Mouse (Mus musculus) liver, adult 2 months (tissue): ENCODE measurements around the gene Rarb. TPM values are rescaled to one million over a fixed set of nuclear protein-coding genes. Genes with fewer than 3 reads are reported as not detected.

Source experiments
- DNase-seq: peaks from one replicate; pipeline ENCODE4 v3.0.0-alpha.2; 2011; ENCODE audit warnings: low read depth, low spot score; ENCODE audit errors: extremely low read depth
- H3K27ac ChIP-seq: fragments of 200-500 bp; replicated peaks from 2 replicates; pipeline ENCODE4 v1.5.1; 2012; ENCODE audit warnings: low read depth, mild to moderate bottlenecking, control low read depth, inconsistent platforms, low read length; ENCODE audit not compliant: insufficient read depth
- H3K27me3 ChIP-seq: fragments of 200-500 bp; 2 replicates; pipeline ENCODE4 v1.6.1; 2012; ENCODE audit warnings: mild to moderate bottlenecking, moderate library complexity, low read length, inconsistent platforms; ENCODE audit not compliant: control insufficient read depth, insufficient read depth
- H3K36me3 ChIP-seq: fragments of 200-500 bp; 2 replicates; pipeline ENCODE4 v1.6.1; 2012; ENCODE audit warnings: low read length, inconsistent platforms; ENCODE audit not compliant: control insufficient read depth, insufficient read depth
- H3K4me1 ChIP-seq: fragments of 200-500 bp; 2 replicates; pipeline ENCODE4 v1.6.1; 2011; ENCODE audit warnings: low read length; ENCODE audit not compliant: control insufficient read depth, insufficient read depth
- H3K4me3 ChIP-seq: fragments of 200-500 bp; 2 replicates; pipeline ENCODE4 v1.5.1; 2011; ENCODE audit warnings: low read depth, mild to moderate bottlenecking, control low read depth, low read length, moderate library complexity; ENCODE audit not compliant: insufficient read depth
- H3K79me2 ChIP-seq: fragments of 200-500 bp; 2 replicates; pipeline ENCODE4 v1.6.1; 2012; ENCODE audit warnings: inconsistent platforms, mild to moderate bottlenecking, low read length, moderate library complexity; ENCODE audit not compliant: control insufficient read depth, insufficient read depth
- H3K9ac ChIP-seq: fragments of 200-500 bp; 2 replicates; pipeline ENCODE4 v1.6.1; 2012; ENCODE audit warnings: low read depth, mild to moderate bottlenecking, control low read depth, inconsistent platforms, low read length
- CTCF ChIP-seq: fragments of 200-500 bp; IDR thresholded peaks from 2 replicates; pipeline ENCODE4 v1.5.1; 2011; ENCODE audit warnings: low read depth, low read length, control low read depth
- POLR2A ChIP-seq: fragments of 200-500 bp; IDR thresholded peaks from 2 replicates; pipeline ENCODE4 v1.6.1; 2011; ENCODE audit warnings: low read length, control low read depth; ENCODE audit not compliant: insufficient read depth; ENCODE audit errors: extremely low read depth
- WGBS: fragments of 180-500 bp; shearing (Covaris S2); methylation state at CpG from one replicate; pipeline ENCODE4 v1.1.7; 2018; 5-methylcytosine and 5-hydroxymethylcytosine counted together
- polyA plus RNA-seq: library from polyadenylated mRNA; depleted of rRNA; stranded (reverse); fragments of >200 nt; gene quantifications from 2 replicates; pipeline ENCODE4 v1.2.3, GENCODE M21; 2012
- total RNA-seq: library from RNA; depleted of rRNA; stranded (reverse); fragments of >200 nt; gene quantifications from 2 replicates; pipeline ENCODE4 v1.2.3, GENCODE M21; 2014

Rarb gene
- total and polyA plus RNA-seq, 2 experiments = 2.8 to 6.9 TPM

DNA sequence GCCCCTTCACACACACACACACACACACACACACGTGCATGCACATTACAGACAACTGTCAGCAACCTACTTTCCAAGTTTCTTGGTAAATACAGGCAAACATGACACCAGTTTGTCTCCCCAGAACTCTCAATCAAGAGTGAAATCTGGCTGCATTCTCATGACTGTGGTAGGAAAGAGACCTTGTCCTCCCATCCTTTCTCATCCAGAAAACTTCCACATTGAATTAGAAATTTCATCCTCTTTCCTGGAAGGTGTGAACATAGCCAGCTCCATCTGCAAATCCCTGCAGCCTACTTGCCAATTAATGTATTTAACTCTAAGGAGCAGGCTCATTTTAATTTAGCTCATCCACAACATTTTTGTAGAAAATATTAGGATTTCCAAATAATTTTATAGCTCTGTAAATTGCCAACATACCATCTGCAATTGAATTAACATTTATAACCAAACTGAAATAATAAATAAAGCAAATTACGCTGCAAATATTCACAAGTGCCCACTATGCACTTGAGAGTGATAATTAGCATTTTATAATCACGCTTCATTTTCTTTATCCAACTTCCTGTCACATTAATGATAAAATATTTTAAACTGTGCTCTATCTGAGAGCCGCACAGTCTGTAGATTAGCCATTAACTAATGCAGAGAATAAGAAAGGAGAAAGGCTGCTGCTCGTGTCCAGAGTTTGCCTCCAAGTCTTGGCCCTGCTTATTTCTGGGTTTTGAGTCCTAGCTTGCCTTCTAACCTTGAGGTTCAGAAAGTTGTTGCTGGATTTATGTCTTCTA lies 293.6 kb downstream of the Rarb start:
- TF ChIP-seq POLR2A (no peak), CTCF (no peak)
- 78% methylated on average over 5 of the region's 5 CpGs for WGBS
- no peak overlapping the region for H3K4me3 ChIP-seq
- no peaks in the 10 kb centered on the region for H3K27me3 ChIP-seq
- H3K9ac ChIP-seq = no peak overlapping the region
- H3K4me1 ChIP-seq = no peaks in the 10 kb centered on the region
- H3K36me3 ChIP-seq = no peaks in the 10 kb centered on the region
- no peaks in the 10 kb centered on the region; the same call in 1 of the 2 replicates for H3K79me2 ChIP-seq
- no peak overlapping the region for H3K27ac ChIP-seq
- no peak for DNase-seq

DNA sequence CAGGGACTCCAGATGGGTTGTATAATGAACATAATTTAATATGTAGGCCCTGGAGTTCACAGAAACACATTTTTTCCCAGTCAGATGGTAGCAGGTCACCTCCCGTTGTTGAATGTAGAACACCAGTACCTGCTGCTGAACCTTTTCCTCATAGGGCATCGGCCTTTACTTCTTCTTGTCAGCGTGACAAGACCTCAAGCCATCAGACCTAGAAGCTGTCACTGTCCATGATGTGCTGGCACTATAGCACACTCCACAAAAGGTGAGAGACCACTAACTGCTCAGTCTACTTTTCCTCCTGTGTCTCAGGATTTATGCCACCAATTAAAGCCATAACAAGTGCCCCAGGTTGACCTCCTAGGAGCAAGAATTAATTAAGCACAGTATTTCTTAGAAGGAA lies 296.1 kb downstream of the Rarb start:
- Histone ChIP-seq H3K4me1 (0 out of 2 replicates have a peak, but pooled peaks cover 2% of the 10 kb centered on the region), H3K36me3 (no peaks in the 10 kb centered on the region), H3K27ac (no peak overlapping the region), H3K27me3 (no peaks in the 10 kb centered on the region), H3K9ac (no peak overlapping the region), H3K79me2 (no peaks in the 10 kb centered on the region; the same call in 1 of the 2 replicates), H3K4me3 (no peak overlapping the region)
- WGBS = 94% methylated on average over 3 of the region's 3 CpGs
- no peak for DNase-seq
- TF ChIP-seq CTCF (no peak), POLR2A (no peak)

DNA sequence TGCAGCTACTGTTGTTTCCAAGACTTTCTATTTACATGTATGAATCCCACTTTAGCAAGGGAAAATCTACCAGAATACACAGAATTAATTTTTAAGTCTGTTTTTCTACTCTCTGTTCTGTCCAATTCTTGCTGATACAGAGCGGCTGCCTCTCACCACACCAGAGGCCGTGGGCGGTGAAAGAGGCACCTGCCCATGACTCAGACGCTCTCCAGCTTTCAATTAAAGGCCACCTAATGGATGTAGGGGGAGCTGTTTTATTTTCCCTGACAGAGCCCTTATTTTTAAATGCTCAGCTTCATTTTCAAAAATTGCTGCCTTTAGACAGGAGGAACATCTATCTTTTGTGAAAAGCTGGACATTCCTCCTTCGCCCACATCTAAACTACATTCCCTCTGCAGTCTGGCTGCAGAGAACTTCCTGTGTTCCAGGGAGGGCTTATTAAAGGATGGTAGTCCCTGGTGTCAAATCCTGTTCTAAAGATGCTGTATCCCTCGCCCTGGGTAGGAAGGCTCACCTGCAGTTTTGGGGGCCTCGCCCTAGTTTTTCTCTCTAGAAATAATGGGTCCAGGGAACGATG lies 299.3 kb downstream of the Rarb start:
- H3K9ac ChIP-seq = no peak overlapping the region
- 90% methylated on average over 8 of the region's 8 CpGs for WGBS
- TF ChIP-seq CTCF (no peak), POLR2A (no peak)
- peaks cover 10% of the 10 kb centered on the region for H3K4me1 ChIP-seq
- H3K79me2 ChIP-seq = no peaks in the 10 kb centered on the region; the same call in 1 of the 2 replicates
- no peak overlapping the region for H3K4me3 ChIP-seq
- no peak overlapping the region for H3K27ac ChIP-seq
- no peaks in the 10 kb centered on the region for H3K27me3 ChIP-seq
- no peak for DNase-seq
- H3K36me3 ChIP-seq = no peaks in the 10 kb centered on the region

DNA sequence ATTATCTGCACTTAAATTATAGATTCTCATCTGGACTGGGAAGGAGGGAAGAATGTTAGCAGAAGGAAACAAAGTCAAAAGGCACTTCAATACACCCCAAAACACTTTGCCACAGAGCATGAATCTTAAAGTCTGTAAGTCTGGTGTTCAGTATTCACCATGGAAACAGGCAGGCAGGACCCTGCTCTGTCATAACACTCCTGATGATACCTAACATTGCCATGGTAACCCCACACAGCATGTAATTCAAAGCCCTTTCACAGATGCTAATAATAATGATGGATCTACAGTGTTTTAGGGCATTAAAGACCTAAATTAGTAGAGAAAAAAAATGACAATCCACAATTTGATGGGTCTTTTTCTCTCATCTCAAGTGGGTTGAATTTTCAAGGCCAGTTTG lies 301.0 kb downstream of the Rarb start:
- TF ChIP-seq POLR2A (no peak), CTCF (no peak)
- H3K4me3 ChIP-seq = no peak overlapping the region
- no peaks in the 10 kb centered on the region; the same call in 1 of the 2 replicates for H3K79me2 ChIP-seq
- H3K27ac ChIP-seq = no peak overlapping the region
- H3K36me3 ChIP-seq = no peaks in the 10 kb centered on the region
- no peak overlapping the region for H3K9ac ChIP-seq
- no peaks in the 10 kb centered on the region for H3K27me3 ChIP-seq
- H3K4me1 ChIP-seq = peaks cover 10% of the 10 kb centered on the region
- DNase-seq = no peak

DNA sequence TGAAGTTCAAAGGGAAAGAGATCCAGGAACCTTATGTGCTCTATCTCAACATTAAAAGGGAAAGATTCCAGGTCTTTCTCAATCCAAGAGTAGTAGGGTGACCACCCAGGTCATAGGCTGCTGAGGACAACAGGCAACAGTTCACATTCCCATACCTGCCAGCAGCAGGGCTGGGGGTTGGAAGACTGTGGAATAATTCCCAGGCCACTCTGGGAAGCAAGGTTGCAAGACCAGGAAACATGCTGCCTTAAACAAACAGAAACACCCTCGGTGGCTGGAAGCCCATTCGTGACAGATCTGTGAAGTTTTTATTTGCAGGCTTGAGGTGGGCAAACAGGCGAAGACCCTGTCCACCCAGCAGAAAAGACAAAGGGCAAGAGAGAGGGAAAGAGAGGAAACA lies 303.2 kb downstream of the Rarb start:
- H3K4me1 ChIP-seq = peaks cover 10% of the 10 kb centered on the region
- no peaks in the 10 kb centered on the region for H3K79me2 ChIP-seq
- H3K27me3 ChIP-seq = no peaks in the 10 kb centered on the region
- no peak overlapping the region for H3K27ac ChIP-seq
- H3K4me3 ChIP-seq = no peak overlapping the region
- no peak overlapping the region for H3K9ac ChIP-seq
- WGBS = 22% methylated on average over 3 of the region's 3 CpGs
- TF ChIP-seq CTCF = no peak
- no peak for TF ChIP-seq POLR2A
- peak; percentile 65 for DNase-seq
- no peaks in the 10 kb centered on the region for H3K36me3 ChIP-seq

DNA sequence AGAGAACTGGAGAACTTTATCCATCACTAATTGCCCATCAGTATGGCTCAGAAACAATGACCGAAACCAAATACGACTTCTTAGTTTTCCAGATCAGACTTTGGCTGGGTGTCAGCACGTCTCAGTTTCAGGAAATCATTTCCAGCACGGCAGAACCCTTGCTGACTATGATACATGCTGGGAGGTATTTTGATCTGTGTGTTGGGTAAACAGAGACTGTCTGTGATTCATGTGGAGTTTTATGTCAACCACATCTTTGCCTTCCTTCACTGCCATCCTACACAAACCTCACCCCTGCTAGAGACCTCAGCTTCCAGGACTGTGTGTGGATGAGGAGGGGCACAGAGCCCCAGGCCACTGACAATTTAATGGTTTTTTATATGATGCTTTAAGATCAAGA lies 308.4 kb downstream of the Rarb start:
- Histone ChIP-seq H3K27ac (no peak overlapping the region), H3K36me3 (peaks cover 4% of the 10 kb centered on the region), H3K4me3 (no peak overlapping the region), H3K4me1 (peaks cover 3% of the 10 kb centered on the region), H3K79me2 (no peaks in the 10 kb centered on the region; the same call in 1 of the 2 replicates), H3K27me3 (no peaks in the 10 kb centered on the region), H3K9ac (no peak overlapping the region)
- DNase-seq = no peak
- TF ChIP-seq CTCF = no peak
- no peak for TF ChIP-seq POLR2A
- 65% methylated on average over 4 of the region's 4 CpGs for WGBS
